Mouse (Mus musculus) CH12.LX (cell line): Measurements from ENCODE around the gene Trafd1. TPM values are rescaled to one million over a fixed set of nuclear protein-coding genes. Genes with fewer than 3 reads are reported as not detected.

Source experiments
- DNase-seq: peaks from one replicate; pipeline ENCODE4 v3.0.0-alpha.2; 2013; ENCODE audit errors: extremely low read depth
- H3K27ac ChIP-seq: 2 replicates; pipeline ENCODE4 v1.5.1; 2012; ENCODE audit warnings: low read depth, mild to moderate bottlenecking, control low read depth, moderate library complexity; ENCODE audit not compliant: insufficient read depth
- H3K27me3 ChIP-seq: replicated peaks from 2 replicates; pipeline ENCODE3; 2012; ENCODE audit warnings: inconsistent platforms
- H3K36me3 ChIP-seq, 2 experiments: replicated peaks in 1 of 2; 2 replicates each; pipeline versions ENCODE3 to v1.6.1; 2012; ENCODE audit warnings: inconsistent platforms in 1 of 2, low read length in 1 of 2, mild to moderate bottlenecking in 1 of 2, mixed read lengths in 1 of 2, moderate library complexity in 1 of 2; ENCODE audit not compliant: control insufficient read depth in 1 of 2, insufficient read depth in 1 of 2
- H3K4me1 ChIP-seq, 2 experiments: 2 replicates each; pipeline ENCODE4 v1.6.1; 2012; ENCODE audit warnings: inconsistent platforms in 1 of 2, moderate library complexity in 1 of 2; ENCODE audit not compliant: insufficient read depth in 2 of 2, control insufficient read depth in 1 of 2
- H3K4me2 ChIP-seq: 2 replicates; pipeline ENCODE4 v1.6.1; 2012; ENCODE audit warnings: low read depth, mild to moderate bottlenecking, control low read depth; ENCODE audit not compliant: poor library complexity, insufficient read depth, severe bottlenecking
- H3K4me3 ChIP-seq, 3 experiments: fragments of 150-350 bp in 1 of 3; sonication (generic) in 1 of 3; replicated peaks in 1 of 3; 2 replicates each; pipeline versions ENCODE3 to v1.5.1; 2011 to 2012; ENCODE audit warnings: low read depth in 2 of 3, low read length in 2 of 3, mild to moderate bottlenecking in 2 of 3, moderate library complexity in 2 of 3, control low read depth in 1 of 3, improper control_type of control experiment in 1 of 3, inconsistent platforms in 1 of 3, mixed read lengths in 1 of 3; ENCODE audit not compliant: poor library complexity in 1 of 3
- H3K79me2 ChIP-seq: replicated peaks from 2 replicates; pipeline ENCODE4 v1.6.1; 2012; ENCODE audit warnings: mild to moderate bottlenecking, moderate library complexity; ENCODE audit not compliant: control insufficient read depth, poor library complexity, insufficient read depth, severe bottlenecking; ENCODE audit errors: extremely low read depth
- H3K9ac ChIP-seq: 2 replicates; pipeline ENCODE4 v1.6.1; 2012; ENCODE audit warnings: low read depth, mild to moderate bottlenecking, control low read depth, moderate library complexity; ENCODE audit not compliant: insufficient read depth
- H3K9me3 ChIP-seq: replicated peaks from 2 replicates; pipeline ENCODE3; 2012; ENCODE audit warnings: low read length, inconsistent platforms, mixed read lengths
- BHLHE40 ChIP-seq: IDR thresholded peaks from 2 replicates; pipeline ENCODE4 v1.6.1; 2011; ENCODE audit warnings: mild to moderate bottlenecking, low read depth, low read length, improper control_type of control experiment
- CHD2 ChIP-seq: IDR thresholded peaks from 2 replicates; pipeline ENCODE4 v1.6.1; 2011; ENCODE audit warnings: low read length, improper control_type of control experiment
- CTCF ChIP-seq, 2 experiments: IDR thresholded peaks in 1 of 2; conservative IDR thresholded peaks in 1 of 2; 2 replicates each; pipeline ENCODE4 v1.5.1; 2011 to 2012; ENCODE audit warnings: low read depth in 2 of 2, low read length in 2 of 2, improper control_type of control experiment in 1 of 2, inconsistent platforms in 1 of 2, mild to moderate bottlenecking in 1 of 2, moderate library complexity in 1 of 2
- E2F4 ChIP-seq: IDR thresholded peaks from 2 replicates; pipeline ENCODE4 v1.6.1; 2011; ENCODE audit warnings: low read depth, low read length, improper control_type of control experiment; ENCODE audit not compliant: insufficient replicate concordance
- EP300 ChIP-seq: IDR thresholded peaks from 2 replicates; pipeline ENCODE4 v1.6.1; 2011; ENCODE audit warnings: low read length, improper control_type of control experiment
- GABPA ChIP-seq: IDR thresholded peaks from 2 replicates; pipeline ENCODE4 v1.6.1; 2012; ENCODE audit warnings: low read depth, low read length, improper control_type of control experiment, inconsistent platforms; ENCODE audit not compliant: insufficient replicate concordance
- JUN ChIP-seq: IDR thresholded peaks from 2 replicates; pipeline ENCODE4 v1.6.1; 2011; ENCODE audit warnings: low read depth, mild to moderate bottlenecking, low read length, improper control_type of control experiment, moderate library complexity; ENCODE audit not compliant: insufficient read depth
- KAT2A ChIP-seq: IDR thresholded peaks from 2 replicates; pipeline ENCODE4 v1.6.1; 2012; ENCODE audit warnings: low read length, improper control_type of control experiment, inconsistent platforms; ENCODE audit not compliant: insufficient replicate concordance
- MAX ChIP-seq: IDR thresholded peaks from 2 replicates; pipeline ENCODE4 v1.6.1; 2011; ENCODE audit warnings: low read length, improper control_type of control experiment
- MEF2A ChIP-seq: IDR thresholded peaks from 2 replicates; pipeline ENCODE4 v1.6.1; 2014; ENCODE audit warnings: low read depth, mild to moderate bottlenecking, inconsistent platforms, low read length, improper control_type of control experiment, borderline replicate concordance
- MYC ChIP-seq: IDR thresholded peaks from 2 replicates; pipeline ENCODE4 v1.6.1; 2011; ENCODE audit warnings: low read depth, mild to moderate bottlenecking, improper control_type of control experiment, low read length
- NELFE ChIP-seq: IDR thresholded peaks from 2 replicates; pipeline ENCODE4 v1.6.1; 2011; ENCODE audit warnings: low read depth, low read length, improper control_type of control experiment
- NRF1 ChIP-seq: IDR thresholded peaks from 2 replicates; pipeline ENCODE4 v1.6.1; 2014; ENCODE audit warnings: low read depth, mild to moderate bottlenecking, inconsistent platforms, low read length, improper control_type of control experiment, moderate library complexity
- PAX5 ChIP-seq: IDR thresholded peaks from 2 replicates; pipeline ENCODE4 v1.6.1; 2012; ENCODE audit warnings: low read length, inconsistent platforms, mixed read lengths
- POLR2A ChIP-seq: IDR thresholded peaks from 2 replicates; pipeline ENCODE4 v1.6.1; 2011; ENCODE audit warnings: low read depth, mild to moderate bottlenecking, improper control_type of control experiment, low read length
- POLR2AphosphoS2 ChIP-seq: IDR thresholded peaks from 2 replicates; pipeline ENCODE4 v1.6.1; 2011; ENCODE audit warnings: low read depth, low read length, improper control_type of control experiment
- RAD21 ChIP-seq: IDR thresholded peaks from 2 replicates; pipeline ENCODE4 v1.6.1; 2011; ENCODE audit warnings: low read depth, mild to moderate bottlenecking, low read length, improper control_type of control experiment, moderate library complexity
- SMC3 ChIP-seq: IDR thresholded peaks from 2 replicates; pipeline ENCODE4 v1.6.1; 2011; ENCODE audit warnings: low read depth, low read length, improper control_type of control experiment
- TBP ChIP-seq: conservative IDR thresholded peaks from 2 replicates; pipeline ENCODE4 v1.6.1; 2011; ENCODE audit warnings: low read depth, low read length, improper control_type of control experiment
- UBTF ChIP-seq: IDR thresholded peaks from 2 replicates; pipeline ENCODE4 v1.6.1; 2012; ENCODE audit warnings: low read depth, mild to moderate bottlenecking, inconsistent platforms, low read length, improper control_type of control experiment, moderate library complexity
- USF1 ChIP-seq: IDR thresholded peaks from 2 replicates; pipeline ENCODE4 v1.6.1; 2014; ENCODE audit warnings: low read depth, mild to moderate bottlenecking, inconsistent platforms, low read length, improper control_type of control experiment
- ZC3H11A ChIP-seq: IDR thresholded peaks from 2 replicates; pipeline ENCODE4 v1.6.1; 2012; ENCODE audit warnings: low read depth, mild to moderate bottlenecking, inconsistent platforms, low read length, improper control_type of control experiment
- ZMIZ1 ChIP-seq: IDR thresholded peaks from 2 replicates; pipeline ENCODE4 v1.6.1; 2012; ENCODE audit warnings: low read depth, mild to moderate bottlenecking, inconsistent platforms, low read length, improper control_type of control experiment
- ZNF384 ChIP-seq: IDR thresholded peaks from 2 replicates; pipeline ENCODE4 v1.6.1; 2012; ENCODE audit warnings: low read depth, low read length, improper control_type of control experiment, inconsistent platforms
- dilution Hi-C: fragments of 300-500 bp; cut with MboI; formaldehyde crosslinking; loops from 2 replicates; pipeline ENCODE4 v1.14.3; 2020; ENCODE audit warnings: low sequenced_read_pairs; ENCODE audit not compliant: extremely low pct_unique_long_range_greater_than_20kb, extremely low pct_ligation_motif_present
- in situ Hi-C: fragments of 300-500 bp; cut with MboI; formaldehyde crosslinking; loops from 3 replicates; pipeline ENCODE4 v1.14.3; 2019; ENCODE audit warnings: low sequenced_read_pairs, low pct_ligation_motif_present, low pct_unique_long_range_greater_than_20kb, mixed read lengths
- polyA plus RNA-seq: library from polyadenylated mRNA; unstranded; fragments of >175 nt; gene quantifications from 2 replicates; pipeline ENCODE4 v1.2.1, GENCODE M21; 2012; ENCODE audit warnings: low read depth; ENCODE audit not compliant: insufficient read length
- total RNA-seq, 2 experiments: library from RNA; depleted of rRNA; stranded (reverse); fragments of 300-350 nt in 1 of 2; fragments of >200 nt in 1 of 2; gene quantifications; 2 replicates each; pipeline ENCODE4 v1.2.3; 2012 to 2014

Trafd1 gene
- total and polyA plus RNA-seq, 3 experiments: 31.7 to 52.8 (median 42.3) TPM

DNA sequence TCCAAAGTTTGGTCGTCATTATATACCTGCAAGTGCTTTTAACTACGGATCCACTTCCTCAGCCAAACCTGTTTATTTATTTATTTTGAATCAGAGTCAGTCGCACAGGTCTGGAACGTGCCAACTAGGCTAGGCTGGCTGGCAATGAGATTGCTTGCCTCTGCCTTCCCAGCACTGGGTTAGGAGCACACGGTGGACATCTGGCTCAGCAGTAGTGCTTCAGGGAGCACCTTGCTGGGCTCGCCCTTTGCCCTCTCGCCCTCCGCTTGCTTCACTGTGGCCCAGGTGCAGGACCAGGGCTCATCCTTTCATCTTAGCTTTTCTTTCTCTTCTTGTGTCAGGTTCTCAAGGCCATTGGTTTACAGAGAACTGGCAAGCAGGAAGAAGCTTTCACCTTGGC is 22.4 kb upstream of the Trafd1 start:
- H3K27ac ChIP-seq: no peak overlapping the region
- no peak overlapping the region for H3K4me3 ChIP-seq
- no peak overlapping the region for H3K9ac ChIP-seq
- in situ Hi-C loops (no loop called here), dilution Hi-C loops (no loop called here)
- no peaks in the 10 kb centered on the region for H3K9me3 ChIP-seq
- DNase-seq: no peak
- H3K4me2 ChIP-seq: no peak overlapping the region
- H3K27me3 ChIP-seq: no peaks in the 10 kb centered on the region
- peaks cover 3 to 23% of the 10 kb centered on the region in 2 experiments; a peak in 2 of 4 replicates for H3K4me1 ChIP-seq
- no peak for TF ChIP-seq ZNF384
- no peak for TF ChIP-seq KAT2A
- TF ChIP-seq MAX: no peak
- no peak for TF ChIP-seq POLR2A
- TF ChIP-seq USF1: no peak
- no peak for TF ChIP-seq E2F4
- no peak for TF ChIP-seq POLR2AphosphoS2
- TF ChIP-seq MYC: no peak
- no peak for TF ChIP-seq PAX5
- TF ChIP-seq CTCF (conservative IDR thresholded peaks at IDR 0.05 in 1 of 2, IDR thresholded peaks at IDR 0.05 in 1 of 2; ENCODE audit: low read depth in 2 of 2, low read length in 2 of 2): no peak
- H3K36me3 ChIP-seq: peaks cover 64 to 93% of the 10 kb centered on the region in 2 experiments
- peaks cover 99% of the 10 kb centered on the region for H3K79me2 ChIP-seq

DNA sequence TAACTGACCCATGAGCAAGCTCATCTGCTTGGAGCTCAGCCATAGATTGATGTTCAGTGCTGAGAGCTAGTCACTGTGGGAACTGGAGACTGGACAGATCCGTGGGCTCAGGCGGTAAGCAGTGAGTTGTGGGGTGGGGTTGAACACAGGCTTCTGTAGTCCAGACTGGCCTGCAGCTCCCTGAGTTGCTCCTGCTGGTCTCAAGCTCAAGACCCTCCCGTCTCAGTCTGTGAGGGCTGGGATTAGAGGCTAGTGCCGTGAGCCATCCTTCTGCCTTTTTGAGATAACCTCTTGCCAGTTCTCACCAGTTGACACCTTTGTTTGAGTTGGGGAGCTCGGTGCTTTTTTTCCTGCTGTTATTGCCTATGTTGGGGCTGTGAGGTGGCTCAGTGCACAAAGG is 15.4 kb upstream of the Trafd1 start:
- peaks cover 14 to 54% of the 10 kb centered on the region in 2 experiments for H3K36me3 ChIP-seq
- H3K4me3 ChIP-seq: no peak overlapping the region
- no peak overlapping the region for H3K9ac ChIP-seq
- dilution Hi-C loops: no loop called here
- peaks cover 79% of the 10 kb centered on the region for H3K79me2 ChIP-seq
- DNase-seq: no peak
- in situ Hi-C loops: no loop called here
- H3K9me3 ChIP-seq: no peaks in the 10 kb centered on the region
- no peak for TF ChIP-seq NRF1
- no peak for TF ChIP-seq GABPA
- TF ChIP-seq PAX5: no peak
- H3K4me2 ChIP-seq: no peak overlapping the region; the same call in 1 of the 2 replicates
- H3K4me1 ChIP-seq: peaks cover 15 to 61% of the 10 kb centered on the region in 2 experiments; a peak in 3 of 4 replicates
- no peak overlapping the region for H3K27ac ChIP-seq
- H3K27me3 ChIP-seq: no peaks in the 10 kb centered on the region

DNA sequence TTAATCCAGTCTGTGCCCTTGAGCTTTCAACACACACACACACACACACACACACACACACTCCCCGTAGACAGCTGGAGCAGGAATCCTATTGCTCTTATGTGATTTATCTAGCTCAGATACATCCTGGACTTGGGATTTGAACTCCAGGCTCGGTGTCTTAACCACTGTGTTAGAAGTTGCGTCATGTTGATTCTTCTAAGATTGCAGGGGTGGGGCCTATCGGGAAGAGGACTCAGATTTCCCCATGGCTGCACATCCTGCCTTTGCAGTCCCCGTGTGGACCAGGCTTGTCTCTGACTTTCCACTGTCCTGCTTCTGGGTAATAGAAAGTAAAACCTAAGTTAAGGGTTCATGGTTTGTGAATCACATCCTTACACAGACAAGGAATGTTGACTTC is 14.6 kb upstream of the Trafd1 start:
- in situ Hi-C loops: no loop called here
- Histone ChIP-seq H3K9ac (peak overlapping the region; percentile 77), H3K36me3 (peaks cover 10 to 48% of the 10 kb centered on the region in 2 experiments), H3K27me3 (no peaks in the 10 kb centered on the region), H3K79me2 (peaks cover 71% of the 10 kb centered on the region), H3K9me3 (no peaks in the 10 kb centered on the region), H3K4me2 (peak overlapping the region; percentile 82), H3K27ac (peak overlapping the region; percentile 33; the same call in 1 of the 2 replicates), H3K4me1 (peaks cover 15 to 57% of the 10 kb centered on the region in 2 experiments; a peak in 3 of 4 replicates), H3K4me3 (peak overlapping the region in 2 of 3 experiments; percentile 84)
- peak; percentile 33 for DNase-seq
- TF ChIP-seq RAD21: no peak
- TF ChIP-seq USF1: no peak
- no peak for TF ChIP-seq EP300
- TF ChIP-seq NRF1: no peak
- no peak for TF ChIP-seq UBTF
- TF ChIP-seq SMC3: no peak
- TF ChIP-seq ZC3H11A: no peak
- TF ChIP-seq TBP: no peak
- TF ChIP-seq CTCF (conservative IDR thresholded peaks at IDR 0.05 in 1 of 2, IDR thresholded peaks at IDR 0.05 in 1 of 2; ENCODE audit: low read depth in 2 of 2, low read length in 2 of 2): no peak
- TF ChIP-seq MEF2A: no peak
- TF ChIP-seq ZMIZ1: no peak
- no peak for TF ChIP-seq KAT2A
- no peak for TF ChIP-seq JUN
- TF ChIP-seq E2F4: no peak
- TF ChIP-seq NELFE: no peak
- TF ChIP-seq CHD2: no peak
- no peak for TF ChIP-seq MAX
- TF ChIP-seq BHLHE40: no peak
- dilution Hi-C loops: no loop called here
